Mouse (Mus musculus) heart, embryonic 13.5 days (tissue): ENCODE data around the gene Myo1d. TPM values are rescaled to one million over a fixed set of nuclear protein-coding genes. Genes with fewer than 3 reads are reported as not detected.

Experiments
- ATAC-seq: fragments of 200-750 bp; cut with Nextera tagmentation; 2 replicates; pipeline ENCODE4 v1.8.0; 2017; ENCODE audit warnings: moderate TSS enrichment; ENCODE audit not compliant: insufficient number of reproducible peaks, low FRiP score, low TSS enrichment; ENCODE audit errors: extremely low read depth
- H3K27ac ChIP-seq: fragments of 300-500 bp; sonication (generic); replicated peaks from 2 replicates; pipeline ENCODE4 v1.5.1; 2015; ENCODE audit warnings: moderate library complexity, mild to moderate bottlenecking, inconsistent platforms
- H3K27me3 ChIP-seq: fragments of 300-500 bp; sonication (generic); replicated peaks from 2 replicates; pipeline ENCODE4 v1.6.1; 2015; ENCODE audit warnings: mild to moderate bottlenecking, inconsistent platforms
- H3K36me3 ChIP-seq: fragments of 300-500 bp; sonication (generic); 2 replicates; pipeline ENCODE4 v1.6.1; 2015; ENCODE audit warnings: mild to moderate bottlenecking, inconsistent platforms
- H3K4me1 ChIP-seq: fragments of 300-500 bp; sonication (generic); 2 replicates; pipeline ENCODE4 v1.6.1; 2015; ENCODE audit warnings: inconsistent platforms
- H3K4me2 ChIP-seq: fragments of 300-500 bp; sonication (generic); 2 replicates; pipeline ENCODE4 v1.6.1; 2015; ENCODE audit warnings: inconsistent platforms, mild to moderate bottlenecking, moderate library complexity
- H3K4me3 ChIP-seq: fragments of 300-500 bp; sonication (generic); 2 replicates; pipeline ENCODE4 v1.5.1; 2015; ENCODE audit warnings: moderate library complexity, mild to moderate bottlenecking, inconsistent platforms
- H3K9ac ChIP-seq: fragments of 300-500 bp; sonication (generic); 2 replicates; pipeline ENCODE4 v1.6.1; 2015; ENCODE audit warnings: inconsistent platforms, mild to moderate bottlenecking, moderate library complexity
- H3K9me3 ChIP-seq: fragments of 300-500 bp; sonication (generic); 2 replicates; pipeline ENCODE4 v1.6.1; 2016; ENCODE audit warnings: inconsistent platforms
- WGBS: fragments of 180-500 bp; shearing (Covaris S2); methylation state at CpG from one replicate; pipeline ENCODE4 v1.1.7; 2015; ENCODE audit warnings: mixed read lengths; 5-methylcytosine and 5-hydroxymethylcytosine counted together
- polyA plus RNA-seq: library from polyadenylated mRNA; unstranded; fragments of >200 nt; fragmentation: Nextera tagmentation; extraction: Ambion mirVana; gene quantifications from 2 replicates; pipeline ENCODE4 v1.2.1, GENCODE M21; 2015

The Myo1d gene
- polyA plus RNA-seq, 1 experiment from 2014 or later, result 9.1 TPM

DNA sequence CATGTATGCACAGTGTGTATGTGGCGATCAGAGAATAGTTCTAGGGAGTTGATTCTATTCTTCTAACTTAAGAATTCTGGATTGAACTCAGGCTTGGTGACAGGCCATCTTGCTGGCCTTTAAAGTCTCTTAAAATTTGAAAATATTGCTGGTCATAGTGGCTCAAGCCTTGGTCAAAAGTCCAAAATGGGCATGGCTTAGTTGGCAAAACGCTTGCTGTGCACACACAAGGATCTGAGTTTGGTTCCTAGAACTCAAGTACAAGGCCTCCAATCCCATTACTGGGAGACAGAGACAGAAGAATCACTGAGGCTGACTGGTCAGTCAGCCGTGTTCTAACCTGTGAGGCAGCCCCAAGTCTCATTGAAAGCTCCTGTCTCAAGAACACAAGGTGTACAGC is 332.9 kb downstream of the Myo1d start:
- no peaks in the 10 kb centered on the region for H3K9me3 ChIP-seq
- no peaks in the 10 kb centered on the region for H3K4me1 ChIP-seq
- no peak for ATAC-seq
- H3K27ac ChIP-seq, result no peak overlapping the region
- no peak overlapping the region for H3K4me3 ChIP-seq
- 90% methylated on average over 3 of the region's 3 CpGs for WGBS
- no peak overlapping the region for H3K4me2 ChIP-seq
- H3K36me3 ChIP-seq, result peaks cover 88% of the 10 kb centered on the region
- H3K9ac ChIP-seq, result no peak overlapping the region
- no peaks in the 10 kb centered on the region for H3K27me3 ChIP-seq

Other genes with a start within 250 kb of the Myo1d start
- gene Tmem98, start 30.1 kb upstream of the Myo1d start, polyA plus RNA-seq, result 96.4 and 96.9 TPM in 2 replicates
- not detected in 2 replicates for gene Spaca3, start 78.3 kb upstream of the Myo1d start, polyA plus RNA-seq